Mouse (Mus musculus) urinary bladder, postnatal 25 days (tissue): ENCODE measurements at regions not wholly inside any gene's neighbourhood (a gene's known extent, or its start where the extent isn't known, plus 50 kb on each side); places are given as distances from the start of the nearest gene placed in this dataset.
"Not testable (repeated sequence)": the region's sequence is repeated elsewhere in the genome, so short reads cannot be mapped to it uniquely, and the experiment has no call there.

ENCODE experiments used
- DNase-seq: peaks from one replicate; pipeline ENCODE4 v3.0.0; 2022; ENCODE audit warnings: low spot score

DNA sequence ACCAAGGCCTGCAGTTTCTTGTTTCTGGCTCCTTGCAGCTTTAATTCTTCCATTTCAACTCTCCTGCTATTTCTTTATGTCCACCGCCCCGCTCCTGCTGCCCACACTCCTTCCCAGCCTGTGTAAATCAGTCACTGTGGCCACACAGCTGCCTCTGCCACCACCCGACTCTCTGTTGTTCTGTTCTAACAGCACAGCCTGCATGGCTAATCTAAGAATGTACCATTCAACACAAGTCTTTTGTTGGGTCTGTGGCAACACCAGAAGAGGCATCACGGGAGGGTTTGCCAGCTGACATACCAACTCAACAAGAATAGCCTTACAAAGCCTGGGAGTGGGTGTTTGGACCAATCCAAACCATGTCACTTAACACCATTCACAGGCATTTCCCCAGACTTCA, 264.9 kb upstream of the Pum3 start:
- no peak for DNase-seq

DNA sequence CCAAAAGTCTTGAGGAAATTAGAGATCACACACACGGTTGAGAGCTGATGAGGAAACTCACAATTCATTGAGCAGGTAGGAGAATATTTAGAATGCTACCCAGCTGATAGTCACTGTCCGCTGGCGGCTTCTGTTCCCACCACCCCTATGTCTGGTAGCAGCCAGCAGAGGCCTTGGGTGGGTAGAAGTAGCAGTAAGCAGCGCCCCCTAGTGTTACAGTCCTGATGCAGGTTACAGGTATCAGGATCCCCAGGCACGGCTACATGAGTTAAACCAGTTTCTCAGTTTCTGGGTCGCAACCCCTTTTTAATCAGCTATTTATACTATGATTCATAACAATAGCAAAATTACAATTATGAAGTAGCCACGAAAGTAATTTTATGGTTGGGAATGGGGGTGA, 264.1 kb upstream of the Pum3 start:
- DNase-seq, result no peak

DNA sequence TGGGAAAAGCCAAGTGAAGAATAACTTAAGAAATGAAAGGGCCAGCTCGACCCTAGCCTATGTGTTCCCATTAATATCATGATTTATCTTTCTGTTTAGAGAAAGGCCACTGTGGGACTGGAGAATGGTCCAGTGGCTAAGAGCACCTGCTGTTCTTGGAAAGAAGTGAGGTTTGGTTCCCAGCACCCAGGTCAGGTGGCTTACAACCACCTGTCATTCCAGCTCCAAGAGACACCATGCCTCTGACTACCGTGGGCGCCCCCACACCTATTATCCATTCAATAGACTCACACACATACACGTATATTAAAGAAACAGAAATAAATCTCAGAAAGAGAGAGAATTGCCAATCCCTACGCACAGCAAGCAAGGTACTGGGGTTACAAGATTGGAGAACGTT, 263.3 kb upstream of the Pum3 start:
- no peak for DNase-seq

DNA sequence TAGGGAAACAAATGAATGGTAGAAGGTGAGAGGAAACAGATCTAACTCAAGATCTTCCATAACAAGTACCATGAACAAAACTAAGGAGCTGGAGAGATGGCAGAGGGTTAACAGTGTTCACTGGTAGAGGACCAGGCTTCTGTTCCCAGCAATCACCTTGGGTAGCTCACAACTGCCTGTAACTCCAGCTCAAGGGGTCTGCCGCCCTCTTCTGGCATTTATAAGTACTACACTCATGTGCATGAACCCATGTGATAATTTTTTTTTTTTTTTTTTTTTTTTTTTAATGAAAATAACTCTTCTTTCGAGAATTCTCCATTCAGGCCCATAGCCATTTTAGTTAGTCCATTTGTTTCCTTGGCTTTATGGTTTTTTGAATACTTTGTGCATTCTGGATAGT, 253.8 kb upstream of the Pum3 start:
- no peak for DNase-seq

DNA sequence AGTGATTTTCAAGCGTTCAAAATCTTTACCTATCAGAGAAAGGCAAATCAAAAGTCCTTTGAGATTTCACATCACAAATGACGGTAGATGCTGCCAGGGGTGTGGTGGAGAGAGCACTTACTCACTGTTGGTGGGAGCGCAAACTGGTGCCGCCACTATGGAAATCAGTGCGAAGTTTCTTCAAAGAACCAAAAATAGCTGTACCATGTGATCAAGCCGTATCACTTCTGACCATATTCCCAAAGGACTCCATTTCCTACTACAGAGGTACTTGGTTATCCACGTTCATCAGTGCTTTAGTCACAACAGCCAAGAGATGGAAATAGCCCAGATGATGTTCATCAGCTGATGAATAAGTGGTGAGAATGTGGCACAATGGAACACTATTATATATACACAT, 249.8 kb upstream of the Pum3 start:
- no peak for DNase-seq

DNA sequence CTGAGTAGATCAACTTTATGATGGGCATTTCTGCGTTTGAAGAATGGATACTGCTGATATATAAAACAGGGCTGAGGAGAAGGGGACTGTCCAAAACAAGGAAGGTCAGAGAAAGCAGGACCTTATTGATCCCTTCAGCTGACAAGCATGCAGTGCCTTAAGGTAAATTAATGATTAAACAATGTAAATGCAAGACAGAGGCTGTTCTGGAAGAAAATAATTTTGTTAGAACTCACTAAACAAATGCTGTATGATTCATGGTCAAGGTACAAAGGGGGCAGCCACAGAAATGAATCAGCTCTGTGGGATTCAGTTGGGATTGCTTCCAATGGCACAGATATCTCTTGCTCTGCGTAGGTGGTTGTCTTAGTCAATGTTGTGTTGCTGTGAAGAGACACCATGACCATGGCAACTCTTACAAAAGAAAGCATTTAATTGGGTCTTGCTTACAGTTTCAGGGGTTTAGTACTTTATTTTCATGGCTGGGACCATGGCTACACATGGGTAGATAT, 243.1 kb upstream of the Pum3 start:
- no peak for DNase-seq

DNA sequence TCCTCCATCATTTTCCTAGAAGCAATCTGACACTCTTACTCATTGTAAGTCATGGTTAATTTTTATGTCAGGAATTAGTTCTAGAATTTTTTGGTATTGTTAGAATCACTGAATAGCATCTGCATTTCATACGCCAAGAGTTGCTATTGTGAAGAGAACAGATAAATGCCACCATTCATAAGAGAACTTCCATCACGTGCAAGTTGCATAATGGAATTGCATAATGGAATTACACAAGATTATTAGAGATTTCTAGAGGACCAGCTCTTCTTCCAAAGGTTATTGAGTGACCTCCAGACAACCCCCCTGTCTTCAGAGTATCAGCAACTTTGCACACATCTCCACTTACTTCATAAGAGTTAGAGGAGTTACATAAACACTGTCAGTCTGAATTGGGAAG, 233.7 kb upstream of the Pum3 start:
- DNase-seq, result no peak

DNA sequence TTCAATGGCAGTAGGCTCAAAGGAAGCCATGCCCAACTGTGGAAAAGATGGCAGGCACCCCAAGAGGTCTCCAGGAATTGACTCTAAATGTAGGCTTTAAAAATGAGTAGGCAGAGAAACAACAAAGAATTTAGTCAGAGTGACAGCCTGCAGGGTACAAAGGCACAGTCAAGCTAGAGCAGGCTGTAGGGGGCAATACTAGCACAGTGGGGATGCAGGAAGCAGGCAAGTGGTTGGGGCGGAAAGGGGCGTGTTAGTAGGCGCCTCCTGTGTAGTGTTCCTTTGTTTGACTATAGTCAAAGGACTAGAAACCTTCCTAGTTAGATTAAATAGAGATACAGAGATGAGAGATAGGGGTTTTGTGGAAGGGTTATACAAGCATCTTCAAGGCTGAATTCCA, 211.4 kb upstream of the Pum3 start:
- no peak for DNase-seq

DNA sequence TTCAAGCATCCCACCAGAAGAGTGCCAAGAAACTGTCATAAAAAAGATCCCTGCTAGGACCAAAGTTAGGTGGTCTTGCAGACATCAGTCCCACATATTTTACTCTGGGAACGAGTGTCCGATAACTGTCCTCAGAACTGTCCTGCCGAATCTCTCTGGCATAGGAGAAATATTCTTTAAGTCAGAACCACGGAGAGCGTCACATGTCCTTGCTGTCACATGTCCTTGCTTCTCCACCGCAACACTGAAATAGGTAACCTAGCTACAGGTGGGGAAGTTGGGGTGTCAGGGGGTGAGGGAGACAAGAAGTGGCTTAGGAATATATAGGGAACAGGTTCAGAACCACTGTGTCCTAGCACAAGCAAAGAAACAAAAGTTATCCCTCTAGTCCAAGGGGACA, 203.5 kb upstream of the Pum3 start:
- no peak for DNase-seq

DNA sequence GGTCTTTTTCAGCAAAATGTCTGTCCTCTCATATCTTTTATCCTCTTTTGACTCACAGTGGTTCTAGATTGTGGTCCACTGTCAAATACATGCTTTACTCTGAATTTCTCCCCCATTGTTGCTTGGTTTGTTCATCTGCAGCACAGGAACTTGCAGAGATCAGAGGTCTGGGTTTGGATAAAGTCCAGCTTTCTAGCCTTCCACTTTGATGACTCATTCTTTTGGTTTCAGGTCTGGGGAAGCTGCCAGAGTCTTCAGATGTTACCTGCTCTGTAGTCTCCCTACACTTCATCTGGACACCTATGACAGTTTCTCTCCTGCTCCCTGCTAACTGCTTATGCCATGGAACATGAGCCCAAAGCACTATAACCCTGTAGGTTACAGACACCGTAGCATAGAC, 198.0 kb upstream of the Pum3 start:
- no peak for DNase-seq

DNA sequence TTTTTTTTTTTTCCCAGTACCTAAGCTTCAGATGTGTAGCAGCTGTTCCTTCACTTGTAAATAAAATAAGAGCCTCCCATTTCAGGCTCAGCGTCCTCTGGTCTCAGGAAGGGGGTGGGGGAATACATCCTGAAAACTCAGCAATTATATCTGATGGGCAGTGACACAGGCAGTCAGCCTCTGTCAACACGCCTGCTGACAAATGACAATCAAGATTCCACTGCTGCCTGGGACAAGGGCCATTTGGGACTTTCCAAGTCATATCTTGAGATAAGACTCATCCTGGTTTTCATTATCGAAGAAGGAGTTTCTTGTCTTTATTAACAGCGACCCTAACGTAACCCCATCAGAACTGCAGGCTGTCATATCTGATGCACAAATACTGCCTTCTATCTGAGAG, 187.9 kb upstream of the Pum3 start:
- DNase-seq, result no peak

DNA sequence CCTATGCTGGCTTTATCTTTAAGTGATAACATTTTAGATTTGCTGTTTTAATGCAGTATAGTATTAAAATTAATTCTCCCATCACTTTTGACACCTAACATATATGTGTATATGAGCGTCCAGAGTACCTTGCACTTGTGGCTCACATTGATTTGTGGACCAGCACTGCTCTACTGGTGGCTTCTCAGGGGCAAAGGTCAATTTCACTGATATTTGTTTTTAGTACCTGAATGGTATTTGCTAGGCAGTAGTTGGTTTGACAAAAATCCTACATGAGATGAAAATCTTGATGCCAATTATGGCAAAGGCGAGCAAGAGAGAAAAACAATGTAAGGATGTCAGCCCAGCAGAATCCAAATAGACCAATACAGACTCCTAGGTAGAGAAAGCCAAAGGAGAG, 177.3 kb upstream of the Pum3 start:
- no peak for DNase-seq

DNA sequence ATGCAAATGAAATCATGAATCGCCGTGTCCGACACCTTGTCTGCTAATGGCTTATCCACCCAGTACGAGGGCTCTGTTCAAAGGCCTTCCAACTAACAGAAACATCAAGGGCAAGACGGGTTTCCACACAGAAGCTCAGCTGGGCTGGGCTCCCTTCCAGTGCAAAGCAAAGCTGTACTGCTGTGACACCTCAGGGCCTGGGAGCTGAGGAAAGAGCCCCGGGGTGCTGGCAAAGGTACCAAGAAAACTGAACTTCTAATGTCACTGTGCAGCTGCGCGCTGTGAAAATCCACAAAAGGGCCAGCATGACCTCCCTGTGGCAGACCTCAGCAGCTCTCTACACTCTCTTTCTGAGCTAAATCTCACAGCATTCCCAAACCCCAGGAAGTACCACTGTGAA, 173.7 kb upstream of the Pum3 start:
- DNase-seq, result no peak

DNA sequence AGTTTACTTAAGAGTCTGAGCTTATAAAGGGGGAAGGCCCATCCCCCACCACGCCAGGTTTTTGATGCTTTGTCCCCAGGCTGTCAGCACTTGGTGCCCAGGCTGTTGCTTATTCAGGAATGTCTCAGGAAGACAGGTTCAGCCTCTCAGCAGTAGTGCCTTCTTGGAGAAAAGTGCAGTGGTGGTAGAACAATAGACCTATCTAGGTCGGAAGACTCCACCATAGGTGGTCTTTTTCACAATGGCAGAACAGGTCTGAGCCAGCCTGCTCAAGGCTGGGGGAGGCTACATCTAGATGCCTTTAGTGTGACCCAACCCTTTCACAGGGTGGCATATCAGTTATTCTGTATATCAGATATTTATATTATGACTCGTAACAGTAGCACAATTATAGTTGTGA, 171.9 kb upstream of the Pum3 start:
- DNase-seq, result no peak

DNA sequence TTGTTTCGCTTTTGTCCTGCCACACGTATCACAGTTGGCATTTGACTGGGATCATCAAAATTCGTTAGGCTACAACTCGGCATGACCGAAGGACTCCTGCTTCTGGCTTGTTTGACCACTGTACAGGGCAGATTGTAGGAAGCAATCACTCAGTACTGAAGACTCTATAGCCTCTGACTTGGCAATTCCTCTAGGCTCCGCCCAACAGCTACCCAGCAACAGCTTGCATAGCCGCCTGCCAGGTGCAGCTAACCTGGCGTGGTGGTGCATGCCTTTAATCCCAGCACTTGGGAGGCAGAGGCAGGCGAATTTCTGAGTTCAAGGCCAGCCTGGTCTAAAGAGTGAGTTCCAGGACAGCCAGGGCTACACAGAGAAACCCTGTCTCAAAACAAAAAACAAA, 170.8 kb upstream of the Pum3 start:
- not testable (repeated sequence) for DNase-seq

DNA sequence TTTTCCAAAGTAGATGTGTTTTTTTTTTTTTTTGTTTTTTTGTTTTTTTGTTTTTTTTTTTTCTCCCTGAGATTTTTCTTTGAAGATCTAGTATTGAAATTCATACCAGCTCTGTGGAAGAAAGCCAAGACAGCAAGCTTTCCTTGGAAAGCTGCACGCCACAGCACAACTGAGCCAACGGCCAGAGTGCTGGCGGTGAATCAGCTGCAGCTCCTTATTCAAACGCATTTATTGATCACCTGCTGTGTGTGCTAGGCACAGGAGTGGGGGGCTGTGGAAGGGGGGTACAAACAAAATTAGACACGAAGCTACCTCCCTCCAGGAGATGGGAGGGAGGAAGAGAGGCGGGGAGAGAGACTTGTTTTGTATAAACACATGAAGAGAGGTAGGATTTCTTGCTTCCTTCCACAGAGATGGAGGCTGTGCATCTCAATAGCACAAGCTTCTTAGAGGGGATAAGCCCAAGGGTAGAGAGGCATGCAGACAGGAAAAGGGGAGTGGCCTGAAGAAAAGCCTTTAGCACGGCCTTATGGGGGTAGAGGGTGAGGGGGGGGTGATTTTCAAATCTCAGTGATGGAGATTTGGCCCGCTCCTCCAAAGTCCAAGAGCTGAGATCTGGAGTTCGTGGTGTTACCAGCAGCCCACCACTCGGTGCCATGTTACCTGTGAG, 170.1 kb upstream of the Pum3 start:
- DNase-seq, result no peak

DNA sequence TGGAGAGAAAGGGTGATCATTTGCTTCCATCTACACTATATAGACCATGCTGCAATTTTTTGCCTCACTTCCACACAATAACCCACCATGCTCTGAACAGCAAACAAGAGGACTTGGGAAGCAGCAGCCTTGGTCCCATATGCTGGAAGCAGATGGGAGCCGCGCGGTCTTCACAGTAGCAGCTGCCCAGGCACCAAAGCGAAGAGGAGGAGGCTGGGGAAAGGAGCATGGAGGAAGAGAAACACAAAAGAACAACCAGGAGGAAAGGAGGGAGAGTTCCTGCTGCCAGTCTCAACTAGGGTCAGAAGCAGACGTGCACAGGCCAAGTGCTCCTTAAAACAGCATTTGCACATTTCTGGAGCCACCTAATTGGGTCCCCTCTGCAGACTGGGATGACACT, 168.7 kb upstream of the Pum3 start:
- DNase-seq, result no peak

DNA sequence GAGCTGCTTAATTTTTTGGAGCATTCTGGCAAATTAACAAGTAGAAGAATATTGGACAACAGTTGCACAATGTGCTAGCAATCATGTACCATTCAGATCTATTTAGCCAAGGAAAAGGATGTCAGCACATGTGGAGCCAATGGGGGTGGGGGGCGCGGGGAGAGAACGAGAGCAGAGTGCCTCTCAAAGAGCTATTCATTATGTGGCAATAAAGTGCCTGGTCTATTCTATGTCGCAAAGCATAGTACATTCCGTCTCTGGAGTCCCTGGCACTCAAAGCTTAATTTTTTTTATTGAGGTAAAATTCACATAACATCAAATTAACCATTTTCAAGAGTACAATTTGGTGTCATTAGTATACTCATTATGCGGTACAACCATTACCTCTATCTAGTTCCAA, 155.9 kb upstream of the Pum3 start:
- no peak for DNase-seq

DNA sequence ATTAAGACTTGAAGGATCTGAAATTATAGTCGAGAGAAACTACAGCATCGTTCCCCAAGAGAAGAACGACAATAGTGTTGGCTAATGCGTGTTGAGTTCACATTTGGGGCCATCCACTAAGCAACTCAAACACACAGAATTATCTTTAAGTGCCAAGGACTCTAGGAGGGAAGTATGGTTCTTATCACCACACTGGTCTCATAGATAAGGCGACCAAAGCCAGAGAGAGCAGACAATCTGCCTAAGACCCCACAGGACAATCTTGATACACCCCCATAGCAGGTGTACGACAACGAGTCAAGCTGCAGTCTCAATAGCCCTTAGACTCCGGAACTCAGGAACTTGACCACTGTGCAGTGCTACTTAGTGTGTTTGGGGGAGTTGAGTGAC, 152.5 kb upstream of the Pum3 start:
- no peak for DNase-seq

DNA sequence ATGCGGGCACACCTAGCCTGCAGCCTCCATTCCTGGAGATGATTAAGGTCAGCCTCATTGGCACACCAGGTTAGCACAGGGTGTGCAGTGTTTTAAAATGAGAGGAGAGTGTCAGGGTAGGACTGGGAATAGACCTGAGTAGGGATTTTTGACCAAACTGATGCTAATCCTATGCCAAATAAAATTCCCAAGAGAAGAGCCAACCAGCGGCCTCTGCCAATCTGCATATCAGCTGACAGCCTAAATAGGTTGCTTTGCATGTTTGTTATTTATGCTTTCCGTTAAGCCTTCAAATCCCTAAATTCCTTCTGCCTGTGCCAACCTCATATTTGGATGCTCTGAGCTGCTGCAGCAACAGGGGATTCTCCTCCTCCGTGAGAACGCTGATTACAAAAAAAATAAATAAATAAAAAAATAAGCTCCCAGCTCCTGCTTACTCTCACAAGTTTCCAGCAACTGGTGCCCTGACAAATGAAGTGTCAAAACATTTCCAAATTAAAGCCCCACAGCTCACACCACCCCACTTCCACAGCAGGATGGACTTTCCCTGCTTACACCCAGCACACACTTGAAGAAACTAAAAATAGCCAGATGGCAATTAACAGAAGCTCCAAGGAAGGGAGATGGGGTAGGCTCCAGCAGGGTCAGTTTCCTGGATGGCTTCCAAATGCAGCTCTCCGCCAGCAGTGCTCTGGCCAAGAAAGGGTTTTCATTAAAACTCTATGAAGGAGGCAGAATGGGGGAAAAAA, 151.9 kb upstream of the Pum3 start:
- DNase-seq, result no peak

DNA sequence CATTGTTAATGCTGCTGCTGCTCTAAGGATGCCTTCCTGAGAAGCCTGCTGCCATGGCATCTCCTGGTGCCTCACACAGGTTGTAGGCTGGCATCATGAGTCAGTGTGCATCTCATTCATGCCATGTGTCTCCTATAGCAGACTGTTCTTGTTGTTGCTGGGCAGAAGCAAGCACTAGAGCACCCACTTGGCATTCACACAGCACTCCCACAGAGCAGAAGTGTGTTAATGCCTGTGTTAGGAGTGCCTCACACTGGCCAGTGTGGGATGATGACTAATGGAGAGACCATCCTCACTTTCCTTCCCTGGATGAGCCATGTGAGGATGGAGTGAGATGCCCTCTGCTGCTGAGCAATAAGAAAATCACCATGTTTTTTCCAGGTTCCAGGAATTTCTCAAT, 146.9 kb upstream of the Pum3 start:
- no peak for DNase-seq

DNA sequence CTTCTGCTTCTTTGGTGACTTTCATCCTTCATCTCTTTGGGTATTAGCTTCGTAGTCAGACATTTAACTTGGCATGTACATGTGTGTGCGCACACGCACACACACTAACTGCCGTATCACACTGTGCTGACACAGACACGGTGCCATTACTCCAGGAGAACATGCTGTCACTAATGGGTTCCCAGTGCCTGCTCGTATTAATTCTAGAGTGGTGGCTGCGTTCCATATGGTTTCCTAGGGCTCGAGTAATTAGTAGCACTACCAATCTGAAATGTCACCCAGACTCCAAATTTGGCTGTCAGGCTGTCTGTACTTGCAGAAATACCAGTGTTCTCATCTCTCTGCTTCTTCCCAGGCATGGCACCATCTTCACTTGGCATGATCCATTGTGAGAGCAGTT, 137.3 kb upstream of the Pum3 start:
- no peak for DNase-seq

DNA sequence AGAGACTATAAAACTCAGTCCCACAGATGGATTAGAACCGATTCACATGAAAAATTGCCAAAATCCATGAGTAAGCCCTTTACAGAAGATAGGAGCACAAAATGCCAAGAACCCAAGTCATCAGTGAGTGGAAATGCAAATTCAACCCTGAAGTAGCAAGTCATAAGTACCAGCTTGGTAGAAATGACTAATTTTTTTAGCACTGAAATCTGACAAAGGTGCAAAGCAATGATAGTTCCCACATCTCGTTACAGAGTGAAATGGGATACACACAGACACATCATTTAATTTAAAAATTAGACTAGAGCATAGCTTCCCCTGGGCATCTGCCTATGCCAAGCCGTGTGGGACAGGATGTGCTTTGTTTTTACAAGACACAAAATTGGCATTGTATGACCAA, 136.4 kb upstream of the Pum3 start:
- DNase-seq, result no peak

DNA sequence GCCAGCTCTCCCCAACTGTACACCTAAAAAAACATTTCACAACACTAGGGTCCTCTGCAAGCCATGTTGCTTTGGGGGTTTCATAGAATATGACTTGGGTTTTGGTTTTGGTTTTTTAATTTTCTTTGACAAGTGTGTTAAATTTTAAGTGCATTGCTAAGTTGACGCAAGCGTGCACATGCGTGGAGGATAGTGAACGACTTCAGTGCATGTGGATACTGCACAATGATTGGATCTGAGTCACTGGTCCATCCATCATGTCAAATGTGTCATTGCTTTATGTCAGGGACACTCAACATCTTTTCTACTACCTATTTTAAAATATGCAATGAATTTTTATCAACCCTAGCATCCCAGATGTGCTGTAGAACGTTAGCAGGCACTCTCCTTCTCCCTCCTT, 134.5 kb upstream of the Pum3 start:
- no peak for DNase-seq
